Mouse (Mus musculus) embryonic facial prominence, embryonic 14.5 days (tissue): ENCODE measurements at regions not wholly inside any gene's neighbourhood (a gene's known extent, or its start where the extent isn't known, plus 50 kb on each side); places are given as distances from the start of the nearest gene placed in this dataset.
"Not testable (repeated sequence)": the region's sequence is repeated elsewhere in the genome, so short reads cannot be mapped to it uniquely, and the experiment has no call there.

Source experiments
- ATAC-seq: fragments of 200-750 bp; cut with Nextera tagmentation; 2 replicates; pipeline ENCODE4 v1.8.0; 2017; ENCODE audit warnings: low read depth, moderate number of reproducible peaks, moderate TSS enrichment
- DNase-seq: peaks from one replicate; pipeline ENCODE4 v3.0.0-alpha.2; 2015; ENCODE audit warnings: low spot score
- H3K27ac ChIP-seq: fragments of 300-500 bp; sonication (generic); replicated peaks from 2 replicates; pipeline ENCODE4 v1.5.1; 2014; ENCODE audit warnings: low read depth, mild to moderate bottlenecking, low read length, moderate library complexity
- H3K27me3 ChIP-seq: fragments of 300-500 bp; sonication (generic); replicated peaks from 2 replicates; pipeline ENCODE4 v1.6.1; 2014; ENCODE audit warnings: low read length; ENCODE audit not compliant: control insufficient read depth, insufficient read depth
- H3K36me3 ChIP-seq: fragments of 300-500 bp; sonication (generic); 2 replicates; pipeline ENCODE4 v1.6.1; 2014; ENCODE audit warnings: low read length, mixed read lengths; ENCODE audit not compliant: control insufficient read depth, insufficient read depth
- H3K4me1 ChIP-seq: fragments of 300-500 bp; sonication (generic); 2 replicates; pipeline ENCODE4 v1.6.1; 2014; ENCODE audit warnings: antibody characterized with exemption, low read length; ENCODE audit not compliant: control insufficient read depth, insufficient read depth
- H3K4me2 ChIP-seq: fragments of 300-500 bp; sonication (generic); 2 replicates; pipeline ENCODE4 v1.6.1; 2014; ENCODE audit warnings: low read depth, mild to moderate bottlenecking, low read length, moderate library complexity, mixed read lengths
- H3K4me3 ChIP-seq: fragments of 300-500 bp; sonication (generic); 2 replicates; pipeline ENCODE4 v1.5.1; 2014; ENCODE audit warnings: low read depth, mild to moderate bottlenecking, low read length
- H3K9ac ChIP-seq: fragments of 300-500 bp; sonication (generic); 2 replicates; pipeline ENCODE4 v1.6.1; 2014; ENCODE audit warnings: low read depth, mild to moderate bottlenecking, low read length, moderate library complexity, mixed read lengths
- H3K9me3 ChIP-seq: fragments of 300-500 bp; sonication (generic); 2 replicates; pipeline ENCODE4 v1.6.1; 2016; ENCODE audit warnings: low read length; ENCODE audit not compliant: control insufficient read depth
- WGBS: fragments of 180-500 bp; shearing (Covaris S2); extraction: QIAGEN DNeasy Blood & Tissue Kit; methylation state at CpG from one replicate; pipeline ENCODE4 v1.1.7; 2014; 5-methylcytosine and 5-hydroxymethylcytosine counted together

GRCm38 (mm10) chr4:35310396-35310977, 84.5 kb upstream of the C9orf72 start:
- WGBS = 62% methylated on average over 5 of the region's 5 CpGs
- peak; percentile 14 for DNase-seq

GRCm38 (mm10) chr4:35308221-35308620, 82.2 kb upstream of the C9orf72 start:
- no peak overlapping the region for H3K9ac ChIP-seq
- H3K9me3 ChIP-seq = no peaks in the 10 kb centered on the region
- H3K27ac ChIP-seq = no peak overlapping the region
- DNase-seq (no peak), ATAC-seq (no peak)
- no peaks in the 10 kb centered on the region for H3K36me3 ChIP-seq
- 63% methylated on average over 5 of the region's 5 CpGs for WGBS
- H3K4me1 ChIP-seq = no peaks in the 10 kb centered on the region
- no peak overlapping the region for H3K4me2 ChIP-seq
- no peak overlapping the region for H3K4me3 ChIP-seq
- no peaks in the 10 kb centered on the region for H3K27me3 ChIP-seq

More at GRCm38 (mm10) chr4:35310396-35310977, 84.5 kb upstream of the C9orf72 start:
- no peaks in the 10 kb centered on the region for H3K4me1 ChIP-seq
- H3K4me3 ChIP-seq = no peak overlapping the region
- H3K27me3 ChIP-seq = no peaks in the 10 kb centered on the region
- H3K9ac ChIP-seq = no peak overlapping the region
- ATAC-seq = no peak
- no peaks in the 10 kb centered on the region for H3K36me3 ChIP-seq
- H3K4me2 ChIP-seq = no peak overlapping the region
- H3K27ac ChIP-seq = no peak overlapping the region
- H3K9me3 ChIP-seq = no peaks in the 10 kb centered on the region

GRCm38 (mm10) chr4:35305210-35305609, 79.2 kb upstream of the C9orf72 start:
- no peak overlapping the region for H3K27ac ChIP-seq
- no peak overlapping the region for H3K9ac ChIP-seq
- ATAC-seq = no peak
- H3K4me1 ChIP-seq = no peaks in the 10 kb centered on the region
- H3K27me3 ChIP-seq = no peaks in the 10 kb centered on the region
- no peaks in the 10 kb centered on the region for H3K9me3 ChIP-seq
- H3K4me3 ChIP-seq = no peak overlapping the region
- no peak for DNase-seq
- H3K4me2 ChIP-seq = no peak overlapping the region
- 63% methylated on average over 1 of the region's 1 CpGs for WGBS
- no peaks in the 10 kb centered on the region for H3K36me3 ChIP-seq

GRCm38 (mm10) chr4:35300848-35301247, 74.9 kb upstream of the C9orf72 start:
- Histone ChIP-seq H3K4me3 (no peak overlapping the region), H3K27me3 (no peaks in the 10 kb centered on the region), H3K9ac (no peak overlapping the region), H3K27ac (no peak overlapping the region), H3K36me3 (no peaks in the 10 kb centered on the region), H3K4me2 (no peak overlapping the region), H3K9me3 (no peaks in the 10 kb centered on the region), H3K4me1 (no peaks in the 10 kb centered on the region)
- ATAC-seq = no peak
- 27% methylated on average over 2 of the region's 2 CpGs for WGBS
- peak; percentile 35 for DNase-seq

- WGBS = 73% methylated on average over 4 of the region's 4 CpGs
- not testable (repeated sequence) for H3K36me3 ChIP-seq, DNase-seq, H3K9me3 ChIP-seq, H3K9ac ChIP-seq, H3K27me3 ChIP-seq, H3K4me2 ChIP-seq, H3K4me1 ChIP-seq, ATAC-seq, H3K4me3 ChIP-seq, H3K27ac ChIP-seq
Measured at GRCm38 (mm10) chr4:35300374-35300773, 74.4 kb upstream of the C9orf72 start.

- Histone ChIP-seq H3K9ac (no peak overlapping the region), H3K4me1 (no peaks in the 10 kb centered on the region), H3K27me3 (no peaks in the 10 kb centered on the region), H3K4me2 (no peak overlapping the region), H3K9me3 (peaks cover 15% of the 10 kb centered on the region; the same call in 1 of the 2 replicates), H3K27ac (no peak overlapping the region), H3K4me3 (no peak overlapping the region), H3K36me3 (no peaks in the 10 kb centered on the region)
- DNase-seq (peak; percentile 6), ATAC-seq (no peak)
Measured at GRCm38 (mm10) chr4:35284611-35285010, 58.6 kb upstream of the C9orf72 start.
